Mouse (Mus musculus) liver, embryonic 14.5 days (tissue): ENCODE measurements around the gene Chtop.

Source experiments
- CTCF ChIP-seq: IDR thresholded peaks from 2 replicates; pipeline ENCODE4 v1.5.1; 2016; ENCODE audit warnings: antibody characterized with exemption, low read depth, control low read depth
- EP300 ChIP-seq: IDR thresholded peaks from 2 replicates; pipeline ENCODE4 v1.6.1; 2016; ENCODE audit warnings: antibody characterized with exemption, low read depth

GRCm38 (mm10) chr3:90451396-90452095 is 57.8 kb downstream of the Chtop start:
- no peak for TF ChIP-seq CTCF
- no peak for TF ChIP-seq EP300
